Mouse (Mus musculus) bone marrow macrophage, adult 2 months (primary cell): ENCODE measurements around the gene Zdhhc6. TPM values are rescaled to one million over a fixed set of nuclear protein-coding genes. Genes with fewer than 3 reads are reported as not detected.

Experiments
- H3K27ac ChIP-seq: 2 replicates; pipeline ENCODE4 v1.5.1; 2012; ENCODE audit warnings: low read depth, low read length; ENCODE audit not compliant: insufficient read depth
- H3K4me1 ChIP-seq: 2 replicates; pipeline ENCODE4 v1.6.1; 2012; ENCODE audit warnings: low read length; ENCODE audit not compliant: control insufficient read depth, insufficient read depth
- H3K4me3 ChIP-seq: 2 replicates; pipeline ENCODE4 v1.5.1; 2012; ENCODE audit warnings: mild to moderate bottlenecking, low read length, moderate library complexity; ENCODE audit not compliant: insufficient read depth
- CTCF ChIP-seq: IDR thresholded peaks from 2 replicates; pipeline ENCODE4 v1.5.1; 2012; ENCODE audit warnings: low read depth, mild to moderate bottlenecking, low read length, moderate library complexity
- POLR2A ChIP-seq: IDR thresholded peaks from 2 replicates; pipeline ENCODE4 v1.6.1; 2012; ENCODE audit warnings: mild to moderate bottlenecking, low read depth, low read length, borderline replicate concordance
- polyA plus RNA-seq: library from polyadenylated mRNA; stranded (reverse); fragments of >200 nt; gene quantifications from 2 replicates; pipeline ENCODE4 v1.2.4, GENCODE M21; 2012; ENCODE audit not compliant: missing spikeins, insufficient read depth, insufficient read length

Zdhhc6 gene
- polyA plus RNA-seq, 1 experiment: 43.4 TPM

- Histone ChIP-seq H3K4me1 (peaks cover 53% of the 10 kb centered on the region), H3K27ac (peak overlapping the region; percentile 14; the same call in 1 of the 2 replicates), H3K4me3 (no peak overlapping the region)
- no peak for TF ChIP-seq CTCF
Measured at GRCm38 (mm10) chr19:55231081-55231480, 84.8 kb downstream of the Zdhhc6 start.

GRCm38 (mm10) chr19:55227135-55227534, 88.7 kb downstream of the Zdhhc6 start:
- TF ChIP-seq POLR2A: no peak
- Histone ChIP-seq H3K4me1 (peaks cover 26% of the 10 kb centered on the region), H3K4me3 (no peak overlapping the region), H3K27ac (no peak overlapping the region)

- Histone ChIP-seq H3K27ac (no peak overlapping the region), H3K4me1 (peaks cover 24% of the 10 kb centered on the region)
Measured at GRCm38 (mm10) chr19:55226621-55227020, 89.2 kb downstream of the Zdhhc6 start.

GRCm38 (mm10) chr19:55222268-55222667, 93.6 kb downstream of the Zdhhc6 start:
- Histone ChIP-seq H3K4me3 (no peak overlapping the region), H3K4me1 (peaks cover 9% of the 10 kb centered on the region), H3K27ac (no peak overlapping the region)
- TF ChIP-seq CTCF: no peak

More at GRCm38 (mm10) chr19:55226621-55227020, 89.2 kb downstream of the Zdhhc6 start:
- no peak overlapping the region for H3K4me3 ChIP-seq
- no peak for TF ChIP-seq CTCF
- TF ChIP-seq POLR2A: no peak

Other genes with a start within 250 kb of the Zdhhc6 start
- gene Gpam, start 188.8 kb downstream of the Zdhhc6 start, polyA plus RNA-seq: 4.2 and 5.3 TPM in 2 replicates
- gene Tectb, start 135.3 kb downstream of the Zdhhc6 start, polyA plus RNA-seq: not detected in 2 replicates
- not detected in 2 replicates for gene Gucy2g, start 74.8 kb downstream of the Zdhhc6 start, polyA plus RNA-seq
- gene Acsl5, start 64.1 kb downstream of the Zdhhc6 start, polyA plus RNA-seq: 65.3 and 84.9 TPM in 2 replicates
- 29.8 and 31.7 TPM in 2 replicates for gene Vti1a, start 263 bp upstream of the Zdhhc6 start, polyA plus RNA-seq